Mouse (Mus musculus): ENCODE results near the gene Sel1l. TPM values are rescaled to one million over a fixed set of nuclear protein-coding genes. Genes with fewer than 3 reads are reported as not detected.
A peak's percentile ranks its signal among the peaks of the same experiment; 100 is the strongest.
"Not testable (repeated sequence)": the region's sequence is repeated elsewhere in the genome, so short reads cannot be mapped to it uniquely, and the experiment has no call there.

Sel1l gene
- total RNA-seq, 2 experiments from 2014 or later = 158 to 172 TPM

- Histone ChIP-seq H3K27ac (no peak overlapping the region), H3K4me3 (no peak overlapping the region)
- intact Hi-C loops (cut with DNase I) = no loop called here
- no peak for DNase-seq (ENCODE audit: extremely low spot score in 1 of 2, low spot score in 2 of 2)
- TF ChIP-seq CTCF (IDR thresholded peaks at IDR 0.05) = no peak
These were observed 52.2 kb downstream of the Sel1l start for GRCm38 (mm10) chr12:91796774-91797173.

GRCm38 (mm10) chr12:91793266-91793665, 55.7 kb downstream of the Sel1l start:
- no peak for TF ChIP-seq CTCF (IDR thresholded peaks at IDR 0.05)
- intact Hi-C loops (cut with DNase I) = no loop called here
- Histone ChIP-seq H3K27ac (no peak overlapping the region), H3K4me3 (no peak overlapping the region)
- no peak for DNase-seq (ENCODE audit: extremely low spot score in 1 of 2, low spot score in 2 of 2)

- no peak overlapping the region for H3K4me3 ChIP-seq
- no peak for TF ChIP-seq CTCF (IDR thresholded peaks at IDR 0.05)
- no peak for DNase-seq (ENCODE audit: extremely low spot score in 1 of 2, low spot score in 2 of 2)
- intact Hi-C loops (cut with DNase I) = no loop called here
- no peak overlapping the region for H3K27ac ChIP-seq
These were observed 57.1 kb downstream of the Sel1l start for GRCm38 (mm10) chr12:91791822-91792221.

GRCm38 (mm10) chr12:91789801-91790200, 59.2 kb downstream of the Sel1l start:
- H3K27ac ChIP-seq = no peak overlapping the region
- TF ChIP-seq CTCF (IDR thresholded peaks at IDR 0.05) = peak; percentile 67
- DNase-seq (ENCODE audit: extremely low spot score in 1 of 2, low spot score in 2 of 2) = peak; percentile 60 to 73
- H3K4me3 ChIP-seq = no peak overlapping the region
- intact Hi-C loops (cut with DNase I) = loop anchor here (1.0 kb wide), 1 partner anchor 150 kb away; no protein-coding TSS in a partner anchor

- DNase-seq (ENCODE audit: extremely low spot score in 1 of 2, low spot score in 2 of 2); H3K4me3 ChIP-seq; intact Hi-C loops (cut with DNase I); H3K27ac ChIP-seq: not testable (repeated sequence)
These were observed 60.5 kb downstream of the Sel1l start for GRCm38 (mm10) chr12:91788446-91788845.

- Histone ChIP-seq H3K27ac (no peak within 1 kb of the TSS), H3K4me3 (no peak within 1 kb of the TSS)
- no peak for DNase-seq (ENCODE audit: extremely low spot score in 1 of 2, low spot score in 2 of 2)
- TF ChIP-seq CTCF (IDR thresholded peaks at IDR 0.05) = no peak
- intact Hi-C loops (cut with DNase I) = no loop called here
These were observed 61.0 kb downstream of the Sel1l start, which contains the start of gene Ston2 for GRCm38 (mm10) chr12:91787959-91788437. TSS of gene Ston2 (minus strand) at chr12:91788387.

GRCm38 (mm10) chr12:91786355-91786754, 62.6 kb downstream of the Sel1l start:
- H3K27ac ChIP-seq = no peak overlapping the region
- intact Hi-C loops (cut with DNase I) = no loop called here
- no peak for DNase-seq (ENCODE audit: extremely low spot score in 1 of 2, low spot score in 2 of 2)
- TF ChIP-seq CTCF (IDR thresholded peaks at IDR 0.05) = no peak
- H3K4me3 ChIP-seq = no peak overlapping the region

GRCm38 (mm10) chr12:91781432-91781831, 67.5 kb downstream of the Sel1l start:
- no peak for TF ChIP-seq CTCF (IDR thresholded peaks at IDR 0.05)
- H3K4me3 ChIP-seq = no peak overlapping the region
- intact Hi-C loops (cut with DNase I) = no loop called here
- no peak overlapping the region for H3K27ac ChIP-seq
- no peak for DNase-seq (ENCODE audit: extremely low spot score in 1 of 2, low spot score in 2 of 2)

GRCm38 (mm10) chr12:91780531-91780930, 68.4 kb downstream of the Sel1l start:
- Histone ChIP-seq H3K27ac (no peak overlapping the region), H3K4me3 (no peak overlapping the region)
- no peak for DNase-seq (ENCODE audit: extremely low spot score in 1 of 2, low spot score in 2 of 2)
- TF ChIP-seq CTCF (IDR thresholded peaks at IDR 0.05) = no peak
- intact Hi-C loops (cut with DNase I) = no loop called here

- intact Hi-C loops (cut with DNase I) = no loop called here
- peak; percentile 72 to 78 for DNase-seq (ENCODE audit: extremely low spot score in 1 of 2, low spot score in 2 of 2)
- no peak for TF ChIP-seq CTCF (IDR thresholded peaks at IDR 0.05)
- Histone ChIP-seq H3K27ac (peak overlapping the region; percentile 51), H3K4me3 (peak overlapping the region; percentile 69)
These were observed 70.0 kb downstream of the Sel1l start for GRCm38 (mm10) chr12:91779004-91779365.

GRCm38 (mm10) chr12:91778211-91779003, 70.5 kb downstream of the Sel1l start:
- intact Hi-C loops (cut with DNase I) = no loop called here

GRCm38 (mm10) chr12:91776342-91776741, 72.6 kb downstream of the Sel1l start:
- Histone ChIP-seq H3K27ac (no peak overlapping the region), H3K4me3 (no peak overlapping the region)
- no peak for TF ChIP-seq CTCF (IDR thresholded peaks at IDR 0.05)
- intact Hi-C loops (cut with DNase I) = loop anchor here (2.0 kb wide), 1 partner anchor 44 kb away; no protein-coding TSS in a partner anchor
- DNase-seq (ENCODE audit: extremely low spot score in 1 of 2, low spot score in 2 of 2) = no peak

More at GRCm38 (mm10) chr12:91778211-91779003, 70.5 kb downstream of the Sel1l start:
- Histone ChIP-seq H3K4me3 (peak overlapping the region; percentile 69), H3K27ac (peak overlapping the region; percentile 51)
- peak; percentile 41 to 50 for DNase-seq (ENCODE audit: extremely low spot score in 1 of 2, low spot score in 2 of 2)
- TF ChIP-seq CTCF (IDR thresholded peaks at IDR 0.05) = no peak
